Mouse (Mus musculus): Measurements from ENCODE around the gene Psmc5. TPM values are rescaled to one million over a fixed set of nuclear protein-coding genes. Genes with fewer than 3 reads are reported as not detected.

Gene Psmc5
- polyA plus RNA-seq, 1 experiment from 2014 or later: 361 TPM

GRCm38 (mm10) chr11:106255174-106255573, 780 bp upstream of the Psmc5 start:
- 3% methylated on average over 22 of the region's 22 CpGs for WGBS
- H3K4me2 ChIP-seq: peak overlapping the region; percentile 99
- no peak for ATAC-seq (ENCODE audit: low read depth)

GRCm38 (mm10) chr11:106256775-106257174, 821 bp downstream of the Psmc5 start:
- Histone ChIP-seq H3K36me3 (peaks cover 56% of the 10 kb centered on the region), H3K9ac (peak overlapping the region; percentile 93), H3K9me3 (no peaks in the 10 kb centered on the region), H3K4me2 (peak overlapping the region; percentile 99), H3K27ac (replicated peaks) (no peak overlapping the region), H3K4me1 (replicated peaks) (peaks cover 32% of the 10 kb centered on the region), H3K27me3 (no peaks in the 10 kb centered on the region), H3K4me3 (peak overlapping the region; percentile 86)
- 71% methylated on average over 5 of the region's 5 CpGs for WGBS
- no peak for ATAC-seq (ENCODE audit: low read depth)

More at GRCm38 (mm10) chr11:106255174-106255573, 780 bp upstream of the Psmc5 start:
- H3K4me3 ChIP-seq: peak overlapping the region; percentile 86
- no peak overlapping the region for H3K27ac ChIP-seq (replicated peaks)
- peaks cover 32% of the 10 kb centered on the region for H3K4me1 ChIP-seq (replicated peaks)
- peak overlapping the region; percentile 93 for H3K9ac ChIP-seq
- H3K27me3 ChIP-seq: no peaks in the 10 kb centered on the region
- H3K9me3 ChIP-seq: no peaks in the 10 kb centered on the region
- H3K36me3 ChIP-seq: peaks cover 58% of the 10 kb centered on the region

DNA sequence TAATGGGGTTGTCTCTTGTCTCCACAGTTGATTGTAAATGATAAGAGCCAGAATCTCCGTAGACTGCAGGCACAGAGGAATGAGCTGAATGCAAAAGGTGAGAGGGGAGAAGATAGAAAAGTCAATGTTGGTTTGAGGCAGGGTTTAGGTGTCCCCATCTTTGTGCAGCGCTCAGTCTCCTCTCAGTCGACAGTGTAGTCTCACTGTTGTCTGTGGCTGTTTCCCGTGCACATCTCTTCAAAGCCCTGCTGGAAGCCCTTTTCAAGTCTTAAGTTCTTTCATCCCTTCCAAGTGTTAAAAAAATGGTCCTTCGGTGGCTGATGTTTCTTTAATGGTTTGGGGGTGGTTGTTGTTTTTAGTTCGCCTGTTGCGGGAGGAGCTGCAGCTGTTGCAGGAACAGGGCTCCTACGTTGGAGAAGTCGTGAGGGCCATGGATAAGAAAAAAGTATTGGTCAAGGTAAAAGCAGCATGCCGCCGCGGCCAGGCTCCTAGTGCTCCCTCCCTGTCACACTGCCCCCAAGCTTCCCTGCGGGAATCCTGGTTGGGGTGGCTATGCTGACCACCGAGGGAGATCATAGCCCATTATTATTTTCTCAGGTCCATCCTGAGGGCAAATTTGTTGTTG, 5.0 kb downstream of the Psmc5 start:
- Histone ChIP-seq H3K4me1 (replicated peaks) (peaks cover 22% of the 10 kb centered on the region), H3K4me3 (no peak overlapping the region), H3K4me2 (no peak overlapping the region), H3K36me3 (peaks cover 74% of the 10 kb centered on the region), H3K27me3 (no peaks in the 10 kb centered on the region), H3K9me3 (no peaks in the 10 kb centered on the region), H3K9ac (no peak overlapping the region), H3K27ac (replicated peaks) (no peak overlapping the region)
- 87% methylated on average over 14 of the region's 14 CpGs for whole genome bisulfite sequencing
- no peak for ATAC-seq (ENCODE audit: low read depth)

- H3K9ac ChIP-seq: no peak overlapping the region
- H3K27me3 ChIP-seq: no peaks in the 10 kb centered on the region
- H3K36me3 ChIP-seq: peaks cover 80% of the 10 kb centered on the region
- no peak overlapping the region for H3K4me2 ChIP-seq
- H3K9me3 ChIP-seq: no peaks in the 10 kb centered on the region
- H3K4me1 ChIP-seq (replicated peaks): peaks cover 26% of the 10 kb centered on the region
- H3K4me3 ChIP-seq: no peak overlapping the region
- no peak for ATAC-seq (ENCODE audit: low read depth)
- WGBS: 95% methylated on average over 9 of the region's 9 CpGs
- no peak overlapping the region for H3K27ac ChIP-seq (replicated peaks)
Measured at GRCm38 (mm10) chr11:106263963-106264362, 8.0 kb downstream of the Psmc5 start.

DNA sequence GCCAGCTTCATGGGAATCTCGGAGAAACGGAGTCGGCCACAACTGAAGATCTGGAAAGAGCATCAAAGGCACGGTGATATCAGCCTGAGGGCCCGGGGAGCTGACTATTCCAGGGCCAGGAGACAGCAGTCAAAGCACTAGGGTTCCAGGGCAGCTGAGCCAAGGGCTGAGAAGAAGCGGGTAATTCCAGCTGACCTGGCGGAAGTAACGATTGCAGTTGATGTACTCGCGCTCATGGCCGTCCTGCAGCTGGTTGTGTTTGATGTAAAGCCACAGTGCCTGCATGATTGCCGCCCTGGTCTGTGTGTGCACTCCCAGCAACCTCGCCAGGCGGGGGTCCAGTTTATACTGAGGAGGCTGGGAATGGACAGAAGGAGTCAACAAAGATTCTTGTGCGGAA, 9.0 kb downstream of the Psmc5 start:
- WGBS: 93% methylated on average over 15 of the region's 15 CpGs
- ATAC-seq (ENCODE audit: low read depth): no peak
- H3K36me3 ChIP-seq: peaks cover 70% of the 10 kb centered on the region

DNA sequence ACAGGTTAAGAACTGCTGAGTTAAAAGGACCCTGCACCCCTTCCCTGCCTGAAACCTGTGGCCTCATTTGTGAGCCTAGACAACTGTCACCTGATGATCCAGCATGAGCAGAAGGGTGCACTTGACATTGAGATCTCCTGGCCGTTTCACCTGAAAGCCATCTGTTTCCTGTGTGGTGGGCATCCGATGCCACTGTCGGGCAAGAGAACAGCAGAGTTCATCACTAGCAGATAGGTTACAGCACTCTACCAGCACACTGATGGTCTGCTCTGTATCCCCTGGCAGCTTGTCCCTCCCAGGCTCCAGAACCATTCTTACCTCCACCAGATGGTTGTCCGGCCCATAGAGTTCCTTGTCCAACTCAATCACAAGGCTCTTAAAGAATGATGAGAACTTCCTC, 9.6 kb downstream of the Psmc5 start:
- WGBS: 94% methylated on average over 4 of the region's 4 CpGs
- Histone ChIP-seq H3K9me3 (no peaks in the 10 kb centered on the region), H3K27me3 (no peaks in the 10 kb centered on the region), H3K36me3 (peaks cover 68% of the 10 kb centered on the region), H3K9ac (no peak overlapping the region), H3K4me3 (no peak overlapping the region), H3K4me2 (no peak overlapping the region), H3K4me1 (replicated peaks) (peaks cover 40% of the 10 kb centered on the region), H3K27ac (replicated peaks) (no peak overlapping the region)
- no peak for ATAC-seq (ENCODE audit: low read depth)

More for the DNA sequence above, 9.0 kb downstream of the Psmc5 start:
- no peaks in the 10 kb centered on the region for H3K27me3 ChIP-seq
- H3K4me3 ChIP-seq: no peak overlapping the region
- no peak overlapping the region for H3K4me2 ChIP-seq
- H3K27ac ChIP-seq (replicated peaks): no peak overlapping the region
- no peaks in the 10 kb centered on the region for H3K9me3 ChIP-seq
- no peak overlapping the region for H3K9ac ChIP-seq
- peaks cover 34% of the 10 kb centered on the region for H3K4me1 ChIP-seq (replicated peaks)

- no peaks in the 10 kb centered on the region for H3K9me3 ChIP-seq
- 95% methylated on average over 10 of the region's 10 CpGs for WGBS
- peaks cover 60% of the 10 kb centered on the region for H3K36me3 ChIP-seq
Measured at GRCm38 (mm10) chr11:106266431-106266830, 10.5 kb downstream of the Psmc5 start.

GRCm38 (mm10) chr11:106267311-106267852, 11.4 kb downstream of the Psmc5 start:
- Histone ChIP-seq H3K4me2 (peak overlapping the region; percentile 45), H3K36me3 (peaks cover 50% of the 10 kb centered on the region), H3K27me3 (no peaks in the 10 kb centered on the region), H3K9ac (0 out of 2 replicates have a peak overlapping the region, but pooled peaks have one; percentile 38), H3K9me3 (no peaks in the 10 kb centered on the region), H3K4me3 (no peak overlapping the region), H3K27ac (replicated peaks) (peak overlapping the region; percentile 90), H3K4me1 (replicated peaks) (peaks cover 55% of the 10 kb centered on the region)
- no peak for ATAC-seq (ENCODE audit: low read depth)
- WGBS: 56% methylated on average over 14 of the region's 15 CpGs

More at GRCm38 (mm10) chr11:106266431-106266830, 10.5 kb downstream of the Psmc5 start:
- no peak overlapping the region for H3K27ac ChIP-seq (replicated peaks)
- H3K4me3 ChIP-seq: no peak overlapping the region
- no peak overlapping the region for H3K9ac ChIP-seq
- ATAC-seq (ENCODE audit: low read depth): no peak
- peaks cover 49% of the 10 kb centered on the region for H3K4me1 ChIP-seq (replicated peaks)
- H3K4me2 ChIP-seq: 0 out of 2 replicates have a peak overlapping the region, but pooled peaks have one; percentile 45
- H3K27me3 ChIP-seq: no peaks in the 10 kb centered on the region

DNA sequence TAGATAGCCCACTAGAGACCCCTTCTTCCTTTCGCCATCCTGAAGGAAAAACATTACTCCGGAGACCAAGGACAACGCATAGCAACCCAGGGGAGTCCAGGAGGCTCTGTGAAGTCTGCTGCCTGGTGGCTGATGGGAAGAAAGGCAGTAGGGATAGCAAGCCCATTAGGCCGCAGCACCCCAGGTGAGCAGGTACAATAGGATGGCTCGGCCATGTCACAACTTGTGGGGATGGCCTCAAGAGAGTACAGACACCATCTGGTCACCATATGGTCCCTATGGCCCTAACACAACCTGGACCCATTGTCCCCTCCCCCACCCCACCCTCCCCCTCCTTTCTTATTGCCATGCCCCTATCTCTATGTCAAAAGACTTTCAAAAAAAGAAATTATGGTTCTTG, 11.9 kb downstream of the Psmc5 start:
- no peak for ATAC-seq (ENCODE audit: low read depth)
- 33% methylated on average over 5 of the region's 5 CpGs for WGBS
- H3K4me3 ChIP-seq: peak overlapping the region; percentile 16; the same call in 1 of the 2 replicates
- H3K27me3 ChIP-seq: no peaks in the 10 kb centered on the region
- peak overlapping the region; percentile 65 for H3K9ac ChIP-seq
- H3K4me2 ChIP-seq: peak overlapping the region; percentile 45
- no peaks in the 10 kb centered on the region for H3K9me3 ChIP-seq
- H3K4me1 ChIP-seq (replicated peaks): peaks cover 55% of the 10 kb centered on the region
- H3K27ac ChIP-seq (replicated peaks): peak overlapping the region; percentile 90
- H3K36me3 ChIP-seq: peaks cover 45% of the 10 kb centered on the region

- no peaks in the 10 kb centered on the region for H3K9me3 ChIP-seq
- peaks cover 39% of the 10 kb centered on the region for H3K36me3 ChIP-seq
- peaks cover 58% of the 10 kb centered on the region for H3K4me1 ChIP-seq (replicated peaks)
- peak overlapping the region; percentile 65 for H3K9ac ChIP-seq
- peak overlapping the region; percentile 45 for H3K4me2 ChIP-seq
- 0 out of 2 replicates have a peak, but pooled peaks have one; percentile 9 for ATAC-seq (ENCODE audit: low read depth)
- H3K27ac ChIP-seq (replicated peaks): peak overlapping the region; percentile 90
- H3K4me3 ChIP-seq: peak overlapping the region; percentile 16
- WGBS: 31% methylated on average over 8 of the region's 8 CpGs
- H3K27me3 ChIP-seq: no peaks in the 10 kb centered on the region
Measured at GRCm38 (mm10) chr11:106268326-106269059, 12.5 kb downstream of the Psmc5 start.

GRCm38 (mm10) chr11:106269060-106269431, 13.1 kb downstream of the Psmc5 start:
- WGBS: 14% methylated on average over 3 of the region's 3 CpGs

More at GRCm38 (mm10) chr11:106269060-106269431, 13.1 kb downstream of the Psmc5 start:
- H3K27me3 ChIP-seq: no peaks in the 10 kb centered on the region
- peak overlapping the region; percentile 16; the same call in 1 of the 2 replicates for H3K4me3 ChIP-seq
- H3K4me2 ChIP-seq: peak overlapping the region; percentile 45
- peaks cover 33% of the 10 kb centered on the region for H3K36me3 ChIP-seq
- peaks cover 59% of the 10 kb centered on the region for H3K4me1 ChIP-seq (replicated peaks)
- no peak for ATAC-seq (ENCODE audit: low read depth)
- H3K27ac ChIP-seq (replicated peaks): peak overlapping the region; percentile 90
- no peaks in the 10 kb centered on the region for H3K9me3 ChIP-seq
- peak overlapping the region; percentile 65; the same call in 1 of the 2 replicates for H3K9ac ChIP-seq

Data from neural tube, embryonic 13.5 days (tissue).